Mouse (Mus musculus): ENCODE measurements around the gene Tnfsf4. TPM values are rescaled to one million over a fixed set of nuclear protein-coding genes. Genes with fewer than 3 reads are reported as not detected.

Tnfsf4 gene
- polyA plus RNA-seq, 1 experiment = not detected

- TF ChIP-seq GATA1 (IDR thresholded peaks at IDR 0.05; ENCODE audit: low read length) = no peak
These were observed 31.3 kb downstream of the Tnfsf4 start for GRCm38 (mm10) chr1:161426277-161427056.

GRCm38 (mm10) chr1:161427057-161427311, 31.8 kb downstream of the Tnfsf4 start:
- TF ChIP-seq GATA1 (IDR thresholded peaks at IDR 0.05; ENCODE audit: low read length) = no peak

- no peak for TF ChIP-seq GATA1 (IDR thresholded peaks at IDR 0.05; ENCODE audit: low read length)
These were observed 40.6 kb downstream of the Tnfsf4 start for GRCm38 (mm10) chr1:161435781-161436180.

- no peak for TF ChIP-seq GATA1 (IDR thresholded peaks at IDR 0.05; ENCODE audit: low read length)
These were observed 41.3 kb downstream of the Tnfsf4 start for GRCm38 (mm10) chr1:161436503-161436902.

GRCm38 (mm10) chr1:161444858-161445257, 49.6 kb downstream of the Tnfsf4 start:
- TF ChIP-seq GATA1 (IDR thresholded peaks at IDR 0.05; ENCODE audit: low read length) = no peak

GRCm38 (mm10) chr1:161451683-161452245, 56.6 kb downstream of the Tnfsf4 start:
- TF ChIP-seq GATA1 (IDR thresholded peaks at IDR 0.05; ENCODE audit: low read length) = no peak

GRCm38 (mm10) chr1:161452250-161452649, 57.0 kb downstream of the Tnfsf4 start:
- TF ChIP-seq GATA1 (IDR thresholded peaks at IDR 0.05; ENCODE audit: low read length) = no peak

- TF ChIP-seq GATA1 (IDR thresholded peaks at IDR 0.05; ENCODE audit: low read length) = no peak
These were observed 68.3 kb downstream of the Tnfsf4 start for GRCm38 (mm10) chr1:161463388-161464085.

Other genes with a start within 250 kb of the Tnfsf4 start
- not detected in 2 replicates for gene Tex50, start 236.1 kb upstream of the Tnfsf4 start, polyA plus RNA-seq (2012)
- gene Prdx6, start 144.2 kb upstream of the Tnfsf4 start, polyA plus RNA-seq (2012) = 58.8 and 105 TPM in 2 replicates
- not detected in 2 replicates for gene Tnfsf18, start 99.2 kb downstream of the Tnfsf4 start, polyA plus RNA-seq (2012)